Mouse (Mus musculus) stomach, postnatal 0 days (tissue): ENCODE measurements around the gene Sulf2.
A peak's percentile ranks its signal among the peaks of the same experiment; 100 is the strongest.

ENCODE experiments used
- CTCF ChIP-seq: IDR thresholded peaks from 2 replicates; pipeline ENCODE4 v1.5.1; 2016; ENCODE audit warnings: antibody characterized with exemption, low read depth, mild to moderate bottlenecking, moderate library complexity
- EP300 ChIP-seq: optimal IDR thresholded peaks from 2 replicates; pipeline ENCODE3; 2016; ENCODE audit warnings: antibody characterized with exemption

DNA sequence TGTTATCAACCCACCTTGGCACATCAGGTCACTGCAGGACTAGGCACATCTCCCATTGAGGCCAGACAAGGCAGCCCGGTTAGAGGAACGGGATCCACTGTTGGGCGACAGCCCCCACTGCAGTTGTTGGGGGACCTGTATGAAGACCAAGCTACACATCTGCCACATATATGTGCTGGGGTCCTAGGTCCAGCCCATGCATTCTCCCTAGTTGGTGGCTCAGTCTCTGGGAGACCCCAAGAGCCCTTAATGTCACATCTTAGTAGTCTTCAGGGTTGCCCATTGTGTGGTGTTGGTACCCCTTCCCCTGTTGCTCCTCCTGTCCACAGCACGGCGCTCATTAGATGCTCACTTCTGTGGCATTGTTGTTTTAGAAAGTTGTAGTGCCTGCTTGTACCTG lies 122.8 kb downstream of the Sulf2 start:
- 0 out of 2 replicates have a peak, but pooled peaks have one; percentile 5 for TF ChIP-seq CTCF
- no peak for TF ChIP-seq EP300
